Mouse (Mus musculus): ENCODE data around the gene Bcl2l2. TPM values are rescaled to one million over a fixed set of nuclear protein-coding genes. Genes with fewer than 3 reads are reported as not detected.

The Bcl2l2 gene
- 2.4 and 3.3 TPM in 2 replicates for polyA plus RNA-seq (2016; fragmentation: Nextera tagmentation; extraction: Ambion mirVana)

DNA sequence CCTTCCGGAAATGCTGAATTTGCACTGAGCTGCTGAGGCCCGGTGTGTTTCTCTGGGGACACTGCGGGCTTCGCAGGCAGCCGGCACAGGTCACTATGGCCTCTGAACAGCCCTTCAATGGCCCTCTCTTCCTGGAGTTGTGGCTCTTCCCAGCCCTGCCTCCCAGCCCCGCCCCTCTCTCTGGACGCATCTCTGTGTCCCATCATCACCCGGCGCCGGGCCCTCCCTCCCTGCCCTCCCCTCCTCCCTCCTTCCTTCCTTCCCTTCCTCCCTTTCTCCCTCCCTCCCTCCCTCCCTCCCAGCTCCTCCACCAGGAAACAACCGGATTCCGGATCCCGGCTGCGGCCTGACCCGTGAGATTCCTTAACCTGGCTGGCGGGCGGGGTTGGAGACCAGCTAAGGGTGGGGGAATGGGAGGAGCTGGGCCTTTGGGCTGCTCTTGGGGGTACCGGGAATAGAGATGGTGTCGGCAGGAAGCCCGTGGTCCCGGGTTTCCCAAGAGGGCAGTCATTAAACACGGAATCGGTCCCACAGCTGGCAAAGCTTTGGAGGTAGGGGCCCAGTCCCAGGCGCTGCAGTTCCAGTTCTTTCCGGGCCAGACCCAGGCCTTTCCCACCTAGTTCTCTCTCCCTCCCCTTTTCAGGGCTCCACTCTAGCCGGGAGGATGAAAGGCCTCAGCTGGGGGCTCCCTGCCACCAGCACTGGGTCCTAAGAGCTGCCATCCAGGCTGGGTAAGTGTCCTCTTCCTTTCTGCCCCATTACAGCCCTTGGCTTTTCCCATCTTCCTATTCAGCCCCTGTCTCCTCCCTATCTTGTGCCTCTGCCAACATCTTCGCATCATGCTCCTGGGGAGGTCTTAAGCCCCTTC is at the start of gene Bcl2l2, which contains the start of gene Gm20521:
Gene Bcl2l2 (plus strand): TSS at position 224 of the 868 bp plus-strand sequence.
Gene Gm20521 (plus strand): TSS at position 288 of the 868 bp plus-strand sequence.
- peak within 1 kb of the TSS; percentile 58 for H3K4me3 ChIP-seq (replicated peaks)
- H3K4me1 ChIP-seq (replicated peaks) = peaks cover 24% of the 10 kb centered on the region
- H3K9ac ChIP-seq (replicated peaks) = peak within 1 kb of the TSS; percentile 80
- ATAC-seq (ENCODE audit: insufficient number of reproducible peaks, insufficient read depth, low FRiP score, low TSS enrichment, low read depth) = peak; percentile 86
- peak within 1 kb of the TSS; percentile 93 for H3K27ac ChIP-seq
- peaks cover 16% of the 10 kb centered on the region for H3K36me3 ChIP-seq
- 1% methylated on average over 26 of the region's 27 CpGs for WGBS
- peaks cover 5% of the 10 kb centered on the region for H3K27me3 ChIP-seq
- H3K9me3 ChIP-seq = no peaks in the 10 kb centered on the region
- H3K4me2 ChIP-seq = peak within 1 kb of the TSS; percentile 79

- 1% methylated on average over 4 of the region's 4 CpGs for WGBS
- 0 out of 2 replicates have a peak overlapping the region, but pooled peaks have one; percentile 17 for H3K4me2 ChIP-seq
- H3K4me1 ChIP-seq (replicated peaks) = no peaks in the 10 kb centered on the region
- H3K4me3 ChIP-seq (replicated peaks) = no peak overlapping the region
- H3K27ac ChIP-seq = no peak overlapping the region
- no peak for ATAC-seq (ENCODE audit: insufficient number of reproducible peaks, insufficient read depth, low FRiP score, low TSS enrichment, low read depth)
- H3K9ac ChIP-seq (replicated peaks) = no peak overlapping the region
- no peaks in the 10 kb centered on the region for H3K27me3 ChIP-seq
- H3K9me3 ChIP-seq = no peaks in the 10 kb centered on the region
- no peaks in the 10 kb centered on the region for H3K36me3 ChIP-seq
Observed at GRCm38 (mm10) chr14:54843461-54843860, 39.7 kb upstream of the Bcl2l2 start.

GRCm38 (mm10) chr14:54855726-54856125 is 27.5 kb upstream of the Bcl2l2 start:
- no peak for ATAC-seq (ENCODE audit: insufficient number of reproducible peaks, insufficient read depth, low FRiP score, low TSS enrichment, low read depth)
- H3K4me1 ChIP-seq (replicated peaks) = no peaks in the 10 kb centered on the region
- no peak overlapping the region for H3K27ac ChIP-seq
- no peaks in the 10 kb centered on the region for H3K27me3 ChIP-seq
- H3K4me3 ChIP-seq (replicated peaks) = no peak overlapping the region
- no peaks in the 10 kb centered on the region for H3K9me3 ChIP-seq
- no peak overlapping the region for H3K9ac ChIP-seq (replicated peaks)
- WGBS = 97% methylated on average over 3 of the region's 3 CpGs
- H3K36me3 ChIP-seq = peaks cover 41% of the 10 kb centered on the region
- H3K4me2 ChIP-seq = no peak overlapping the region

- no peaks in the 10 kb centered on the region for H3K4me1 ChIP-seq (replicated peaks)
- 86% methylated on average over 7 of the region's 7 CpGs for WGBS
- no peak for ATAC-seq (ENCODE audit: insufficient number of reproducible peaks, insufficient read depth, low FRiP score, low TSS enrichment, low read depth)
- no peaks in the 10 kb centered on the region for H3K27me3 ChIP-seq
- no peak overlapping the region for H3K27ac ChIP-seq
- H3K4me3 ChIP-seq (replicated peaks) = no peak overlapping the region
- H3K36me3 ChIP-seq = peaks cover 41% of the 10 kb centered on the region
- no peaks in the 10 kb centered on the region for H3K9me3 ChIP-seq
- H3K9ac ChIP-seq (replicated peaks) = no peak overlapping the region
- no peak overlapping the region for H3K4me2 ChIP-seq
Observed at GRCm38 (mm10) chr14:54856703-54857102, 26.5 kb upstream of the Bcl2l2 start.

DNA sequence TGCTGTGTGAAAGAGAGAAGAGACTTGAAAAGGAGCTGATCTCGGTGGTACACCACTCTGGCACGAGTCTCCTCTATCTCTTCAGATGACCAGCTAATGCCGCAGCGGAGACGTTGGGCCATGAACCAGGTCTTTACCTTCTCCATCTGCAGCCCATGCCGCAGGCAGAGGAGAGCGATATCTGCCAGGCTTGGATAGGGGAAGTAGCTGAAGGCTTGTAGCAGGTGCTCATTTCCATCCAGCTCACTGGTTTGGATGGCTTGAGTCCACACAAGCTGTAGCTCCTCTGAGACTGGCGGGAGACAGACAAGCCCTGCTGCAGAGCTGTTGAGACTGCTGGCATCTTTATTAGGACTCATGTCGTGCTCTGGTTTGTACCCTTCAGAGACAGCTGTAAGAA is 25.3 kb upstream of the Bcl2l2 start:
- no peak for ATAC-seq (ENCODE audit: insufficient number of reproducible peaks, insufficient read depth, low FRiP score, low TSS enrichment, low read depth)
- H3K9me3 ChIP-seq = no peaks in the 10 kb centered on the region
- no peak overlapping the region for H3K4me3 ChIP-seq (replicated peaks)
- no peak overlapping the region for H3K27ac ChIP-seq
- no peaks in the 10 kb centered on the region for H3K27me3 ChIP-seq
- 0 out of 2 replicates have a peak, but pooled peaks cover 4% of the 10 kb centered on the region for H3K4me1 ChIP-seq (replicated peaks)
- H3K9ac ChIP-seq (replicated peaks) = no peak overlapping the region
- peaks cover 41% of the 10 kb centered on the region for H3K36me3 ChIP-seq
- 88% methylated on average over 9 of the region's 9 CpGs for WGBS
- no peak overlapping the region for H3K4me2 ChIP-seq

GRCm38 (mm10) chr14:54860511-54860910 is 22.7 kb upstream of the Bcl2l2 start:
- Histone ChIP-seq H3K27me3 (no peaks in the 10 kb centered on the region), H3K9me3 (no peaks in the 10 kb centered on the region), H3K4me2 (no peak overlapping the region), H3K36me3 (peaks cover 25% of the 10 kb centered on the region), H3K27ac (no peak overlapping the region), H3K4me3 (replicated peaks) (no peak overlapping the region), H3K4me1 (replicated peaks) (0 out of 2 replicates have a peak, but pooled peaks cover 4% of the 10 kb centered on the region), H3K9ac (replicated peaks) (no peak overlapping the region)
- ATAC-seq (ENCODE audit: insufficient number of reproducible peaks, insufficient read depth, low FRiP score, low TSS enrichment, low read depth) = no peak
- 49% methylated on average over 2 of the region's 2 CpGs for WGBS

DNA sequence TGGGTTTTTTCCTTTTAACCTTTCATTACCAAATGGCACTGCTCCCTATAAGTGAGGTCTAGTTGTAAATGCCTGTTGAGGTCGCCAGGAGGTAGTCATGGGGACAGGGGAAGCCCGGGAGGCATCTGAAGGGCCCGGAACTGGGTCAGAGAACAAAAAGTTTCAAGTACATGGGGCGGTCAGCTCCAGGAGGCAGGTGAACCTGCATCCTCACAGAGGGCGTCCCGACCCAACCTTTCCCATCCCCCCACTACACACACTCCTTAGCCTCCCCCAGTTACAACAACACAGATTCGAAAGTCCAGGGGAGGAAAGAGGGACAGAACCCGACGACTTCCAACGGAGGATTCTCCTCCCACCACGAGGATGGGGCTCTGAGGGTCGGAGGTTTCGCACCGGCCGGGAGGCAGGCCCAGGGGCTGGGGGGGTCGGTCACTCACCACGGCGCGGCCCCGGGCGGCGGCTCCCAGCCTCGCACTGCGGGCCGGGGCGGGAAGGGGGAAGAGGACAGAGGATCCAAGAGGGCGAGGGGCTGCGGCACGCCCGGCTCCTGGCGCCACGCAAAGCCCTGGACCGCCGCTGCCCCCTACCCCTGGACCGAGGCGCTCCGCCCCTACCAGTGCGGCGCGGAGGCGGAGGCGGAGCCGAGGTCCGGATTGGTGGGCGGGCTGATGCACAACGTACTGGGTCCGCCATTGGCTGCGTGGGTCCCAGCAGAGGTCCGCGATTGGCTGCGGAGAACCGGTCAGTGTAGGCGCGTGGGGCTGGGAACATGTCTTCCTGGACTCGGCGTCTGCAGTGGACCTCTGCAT is 19.5 kb upstream of the Bcl2l2 start:
- H3K9ac ChIP-seq (replicated peaks) = peak overlapping the region; percentile 88
- H3K9me3 ChIP-seq = no peaks in the 10 kb centered on the region
- under 1% methylated on average over 50 of the region's 56 CpGs for WGBS
- H3K4me3 ChIP-seq (replicated peaks) = peak overlapping the region; percentile 94
- ATAC-seq (ENCODE audit: insufficient number of reproducible peaks, insufficient read depth, low FRiP score, low TSS enrichment, low read depth) = peak; percentile 100
- 0 out of 2 replicates have a peak, but pooled peaks cover 4% of the 10 kb centered on the region for H3K4me1 ChIP-seq (replicated peaks)
- H3K4me2 ChIP-seq = peak overlapping the region; percentile 65
- no peaks in the 10 kb centered on the region for H3K36me3 ChIP-seq
- H3K27me3 ChIP-seq = no peaks in the 10 kb centered on the region
- peak overlapping the region; percentile 84 for H3K27ac ChIP-seq

- peak; percentile 38; the same call in 1 of the 2 replicates for ATAC-seq (ENCODE audit: insufficient number of reproducible peaks, insufficient read depth, low FRiP score, low TSS enrichment, low read depth)
- WGBS = 16% methylated on average over 21 of the region's 21 CpGs
- Histone ChIP-seq H3K9ac (replicated peaks) (peak overlapping the region; percentile 88), H3K4me1 (replicated peaks) (0 out of 2 replicates have a peak, but pooled peaks cover 4% of the 10 kb centered on the region), H3K27me3 (no peaks in the 10 kb centered on the region), H3K36me3 (no peaks in the 10 kb centered on the region), H3K4me3 (replicated peaks) (peak overlapping the region; percentile 94), H3K27ac (peak overlapping the region; percentile 84), H3K4me2 (peak overlapping the region; percentile 65), H3K9me3 (no peaks in the 10 kb centered on the region)
Observed at GRCm38 (mm10) chr14:54864313-54865036, 18.7 kb upstream of the Bcl2l2 start.

GRCm38 (mm10) chr14:54865626-54866025 is 17.6 kb upstream of the Bcl2l2 start:
- ATAC-seq (ENCODE audit: insufficient number of reproducible peaks, insufficient read depth, low FRiP score, low TSS enrichment, low read depth) = no peak
- Histone ChIP-seq H3K4me3 (replicated peaks) (no peak overlapping the region), H3K4me2 (no peak overlapping the region), H3K9ac (replicated peaks) (no peak overlapping the region), H3K36me3 (no peaks in the 10 kb centered on the region), H3K27ac (no peak overlapping the region), H3K27me3 (no peaks in the 10 kb centered on the region), H3K9me3 (no peaks in the 10 kb centered on the region), H3K4me1 (replicated peaks) (0 out of 2 replicates have a peak, but pooled peaks cover 4% of the 10 kb centered on the region)
- WGBS = 77% methylated on average over 5 of the region's 5 CpGs

- no peak overlapping the region for H3K4me3 ChIP-seq (replicated peaks)
- H3K9me3 ChIP-seq = no peaks in the 10 kb centered on the region
- H3K36me3 ChIP-seq = no peaks in the 10 kb centered on the region
- H3K9ac ChIP-seq (replicated peaks) = no peak overlapping the region
- WGBS = 56% methylated on average over 3 of the region's 3 CpGs
- no peak overlapping the region for H3K4me2 ChIP-seq
- 0 out of 2 replicates have a peak, but pooled peaks cover 4% of the 10 kb centered on the region for H3K4me1 ChIP-seq (replicated peaks)
- H3K27me3 ChIP-seq = no peaks in the 10 kb centered on the region
- no peak for ATAC-seq (ENCODE audit: insufficient number of reproducible peaks, insufficient read depth, low FRiP score, low TSS enrichment, low read depth)
- H3K27ac ChIP-seq = no peak overlapping the region
Observed at GRCm38 (mm10) chr14:54866268-54866667, 16.9 kb upstream of the Bcl2l2 start.
